Mouse (Mus musculus) brain, embryonic 14.5 days (tissue): ENCODE measurements around the gene Cyp1a2.

Source experiments
- CTCF ChIP-seq: fragments of 200-500 bp; IDR thresholded peaks from 2 replicates; pipeline ENCODE4 v1.5.1; 2012; ENCODE audit warnings: inconsistent platforms, mild to moderate bottlenecking, moderate library complexity, borderline replicate concordance; ENCODE audit not compliant: insufficient read depth, insufficient read length; ENCODE audit errors: extremely low read depth
- POLR2A ChIP-seq: fragments of 200-500 bp; IDR thresholded peaks from 2 replicates; pipeline ENCODE4 v1.6.1; 2012; ENCODE audit warnings: mild to moderate bottlenecking, inconsistent platforms, borderline replicate concordance; ENCODE audit not compliant: poor library complexity, insufficient read depth, insufficient read length, severe bottlenecking; ENCODE audit errors: extremely low read depth

GRCm38 (mm10) chr9:57641775-57642550 lies 41.5 kb downstream of the Cyp1a2 start:
- TF ChIP-seq POLR2A (no peak), CTCF (no peak)
